Comparison of ENCODE assay signal across 25 mouse cellular contexts in genomic region chr6:127661717-127662292, GRCm38 (mm10).
DNase-seq lines count a peak whose midpoint lies in the region; ATAC-seq and TF ChIP-seq lines count a peak whose summit lies in the region.
"Had no signal": no experiment of that assay in that cellular context is flagged by ENCODE, and none has a peak within 500 bp of the region (broad histone marks: within the 10 kb centered on the region; RNA-seq: fewer than 3 reads in every experiment).

No protein-coding gene starts in this region.

- 67% methylated on average over 7 of the region's 7 CpGs for WGBS in forebrain, postnatal 0 days
- 87% methylated on average over 7 of the region's 7 CpGs for whole genome bisulfite sequencing in forebrain, embryonic 12.5 days

- ATAC-seq in forebrain, postnatal 0 days, result peak; percentile 61
- ATAC-seq in forebrain, embryonic 12.5 days (ENCODE audit: low FRiP score), result no peak
- ATAC-seq: forebrain, embryonic 16.5 days had no signal

- TF ChIP-seq CTCF in forebrain, postnatal 0 days (IDR thresholded peaks at IDR 0.05; ENCODE audit: low read depth), result no peak

- no peaks in the 10 kb centered on the region for H3K9me3 ChIP-seq in forebrain, postnatal 0 days (ENCODE audit: low read length)
- H3K9me3 ChIP-seq in forebrain, embryonic 12.5 days, result no peaks in the 10 kb centered on the region
- H3K9me3 ChIP-seq: embryonic facial prominence, embryonic 12.5 days; heart, embryonic 13.5 days; hindbrain, embryonic 12.5 days; liver, embryonic 13.5 days; midbrain, embryonic 12.5 days had no signal

- no peaks in the 10 kb centered on the region for H3K36me3 ChIP-seq in forebrain, postnatal 0 days (ENCODE audit: insufficient read depth)
- no peaks in the 10 kb centered on the region for H3K36me3 ChIP-seq in forebrain, embryonic 12.5 days (replicated peaks)
- H3K36me3 ChIP-seq: embryonic facial prominence, embryonic 12.5 days; heart, embryonic 13.5 days; hindbrain, embryonic 12.5 days; liver, embryonic 13.5 days; midbrain, embryonic 12.5 days had no signal

- peak; percentile 35 for DNase-seq in forebrain, postnatal 0 days
- DNase-seq in right cerebral cortex, postnatal 10 days (ENCODE audit: low spot score in 2 of 2), result peak; percentile 63 to 78
- DNase-seq in right cerebral cortex, postnatal 4 days, result no peak
- peak; percentile 41 to 83 for DNase-seq in left cerebral cortex, postnatal 14 days (ENCODE audit: low spot score in 2 of 2)
- no peak for DNase-seq in lung, postnatal 25 days (ENCODE audit: low spot score)
- no peak for DNase-seq in gastrocnemius, postnatal 10 days
- DNase-seq: adrenal gland, postnatal 36 days; cerebellum, adult 11-12 months; cerebellum, postnatal 10 days; gastrocnemius, postnatal 25 days; heart, adult 18-20 months; heart, postnatal 14 days; kidney, adult 11 months; kidney, postnatal 4 days; liver, embryonic 13.5 days; lung, adult 2 months; lung, postnatal 14 days; thymus, adult 2 months; thymus, postnatal 4 days had no signal

- no peak overlapping the region for H3K4me2 ChIP-seq in forebrain, postnatal 0 days (ENCODE audit: low read depth)
- H3K4me2 ChIP-seq in forebrain, embryonic 12.5 days, result no peak overlapping the region
- H3K4me2 ChIP-seq: embryonic facial prominence, embryonic 12.5 days; heart, embryonic 13.5 days; hindbrain, embryonic 12.5 days; liver, embryonic 13.5 days; midbrain, embryonic 12.5 days had no signal

- no peak overlapping the region for H3K4me3 ChIP-seq in forebrain, postnatal 0 days (ENCODE audit: low read depth, low read length)
- no peak overlapping the region for H3K4me3 ChIP-seq in forebrain, embryonic 12.5 days (replicated peaks)
- H3K4me3 ChIP-seq: embryonic facial prominence, embryonic 12.5 days; heart, embryonic 13.5 days; hindbrain, embryonic 12.5 days; liver, embryonic 13.5 days; midbrain, embryonic 12.5 days had no signal

- no peak overlapping the region for H3K27ac ChIP-seq in forebrain, postnatal 0 days (ENCODE audit: low read depth, low read length)
- no peak overlapping the region for H3K27ac ChIP-seq in forebrain, embryonic 12.5 days
- H3K27ac ChIP-seq: embryonic facial prominence, embryonic 12.5 days; heart, embryonic 13.5 days; hindbrain, embryonic 12.5 days; liver, embryonic 13.5 days; midbrain, embryonic 12.5 days had no signal

- intact Hi-C loops in left cerebral cortex, postnatal 14 days (cut with DNase I), result loop anchor here (2.0 kb wide), 1 partner anchor 105 kb away; no protein-coding TSS in a partner anchor

- H3K27me3 ChIP-seq in forebrain, postnatal 0 days (ENCODE audit: insufficient read depth, low read length), result no peaks in the 10 kb centered on the region
- H3K27me3 ChIP-seq in forebrain, embryonic 12.5 days, result 0 out of 2 replicates have a peak, but pooled peaks cover 4% of the 10 kb centered on the region
- H3K27me3 ChIP-seq: embryonic facial prominence, embryonic 12.5 days; hindbrain, embryonic 12.5 days; liver, embryonic 13.5 days; midbrain, embryonic 12.5 days had no signal

- no peak overlapping the region; the same call in 1 of the 2 replicates for H3K9ac ChIP-seq in forebrain, postnatal 0 days
- no peak overlapping the region for H3K9ac ChIP-seq in forebrain, embryonic 12.5 days
- H3K9ac ChIP-seq: embryonic facial prominence, embryonic 12.5 days; heart, embryonic 13.5 days; hindbrain, embryonic 12.5 days; liver, embryonic 13.5 days; midbrain, embryonic 12.5 days had no signal

- peaks cover 5% of the 10 kb centered on the region; the same call in 1 of the 2 replicates for H3K4me1 ChIP-seq in forebrain, postnatal 0 days (ENCODE audit: insufficient read depth)
- H3K4me1 ChIP-seq in forebrain, embryonic 12.5 days, result peaks cover 7% of the 10 kb centered on the region; the same call in 1 of the 2 replicates
- H3K4me1 ChIP-seq: embryonic facial prominence, embryonic 12.5 days; hindbrain, embryonic 12.5 days; liver, embryonic 13.5 days had no signal

Comparison
In these comparisons a context has a peak if more than half of its experiments do, and no peak if none do; other contexts are left out.
1. DNase-seq: peak in forebrain, postnatal 0 days (single experiment), right cerebral cortex, postnatal 10 days (2 of 2) and left cerebral cortex, postnatal 14 days (2 of 2); none in right cerebral cortex, postnatal 4 days (single experiment), lung, postnatal 25 days (single experiment) and gastrocnemius, postnatal 10 days (single experiment).